Mouse (Mus musculus) liver, postnatal 0 days (tissue): ENCODE measurements at regions not wholly inside any gene's neighbourhood (a gene's known extent, or its start where the extent isn't known, plus 50 kb on each side); places are given as distances from the start of the nearest gene placed in this dataset.

Experiments used
- CTCF ChIP-seq: sonication (generic); IDR thresholded peaks from 2 replicates; pipeline ENCODE4 v1.5.1; 2016; ENCODE audit warnings: antibody characterized with exemption, low read depth
- EP300 ChIP-seq: IDR thresholded peaks from 2 replicates; pipeline ENCODE4 v1.6.1; 2016; ENCODE audit warnings: antibody characterized with exemption, low read depth, mild to moderate bottlenecking

GRCm38 (mm10) chr15:88502311-88502710 lies 97.8 kb upstream of the Zdhhc25 start:
- TF ChIP-seq CTCF, result no peak
- no peak for TF ChIP-seq EP300
